Mouse (Mus musculus): ENCODE data around the gene 1500015O10Rik. TPM values are rescaled to one million over a fixed set of nuclear protein-coding genes. Genes with fewer than 3 reads are reported as not detected.

The 1500015O10Rik gene
- polyA plus RNA-seq, 1 experiment = 0.15 TPM

DNA sequence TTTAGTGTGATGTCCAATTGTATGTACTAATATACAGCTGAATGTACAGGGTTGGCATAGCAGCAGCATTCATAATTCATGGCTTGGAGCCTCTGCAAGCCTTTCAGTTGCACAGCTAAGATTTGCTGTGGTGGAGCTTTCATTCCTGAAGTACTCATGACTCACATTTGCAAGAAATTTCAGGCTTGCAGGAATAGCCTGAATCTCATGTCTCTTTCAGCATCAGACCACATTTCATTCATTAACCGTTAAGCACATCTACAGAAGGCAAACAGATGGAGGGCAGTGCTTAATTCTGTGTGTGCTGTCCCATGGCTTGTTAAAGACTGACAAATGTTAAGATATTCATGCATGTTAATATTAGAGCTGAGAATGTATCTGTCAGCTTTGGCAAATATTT is 2.3 kb downstream of the 1500015O10Rik start:
- Histone ChIP-seq H3K79me2 (ENCODE audit: control insufficient read depth, insufficient read depth) (no peaks in the 10 kb centered on the region), H3K36me3 (ENCODE audit: control insufficient read depth, insufficient read depth) (no peaks in the 10 kb centered on the region), H3K27me3 (ENCODE audit: control insufficient read depth, insufficient read depth, insufficient read length) (no peaks in the 10 kb centered on the region), H3K4me3 (ENCODE audit: insufficient read depth, poor library complexity, severe bottlenecking) (no peak overlapping the region), H3K79me3 (ENCODE audit: low read depth) (no peaks in the 10 kb centered on the region), H3ac (ENCODE audit: control insufficient read depth, insufficient read length, low read depth) (no peak overlapping the region)
- no peak for TF ChIP-seq CTCF (IDR thresholded peaks at IDR 0.05; ENCODE audit: control insufficient read depth, insufficient read depth, insufficient read length)
- no peak for TF ChIP-seq CEBPB (IDR thresholded peaks at IDR 0.05; ENCODE audit: low read depth)
- no peak for TF ChIP-seq MYOG (IDR thresholded peaks at IDR 0.05; ENCODE audit: control insufficient read depth, extremely low read depth, insufficient read length)
- no peak for TF ChIP-seq MYOD1 (IDR thresholded peaks at IDR 0.05; ENCODE audit: control insufficient read depth, insufficient read length, low read depth)
- TF ChIP-seq FOSL1 (IDR thresholded peaks at IDR 0.05; ENCODE audit: insufficient read depth, low read length, poor library complexity, severe bottlenecking) = no peak
- TF ChIP-seq USF1 (IDR thresholded peaks at IDR 0.05; ENCODE audit: low read depth) = no peak
- TF ChIP-seq MAX (IDR thresholded peaks at IDR 0.05) = no peak

DNA sequence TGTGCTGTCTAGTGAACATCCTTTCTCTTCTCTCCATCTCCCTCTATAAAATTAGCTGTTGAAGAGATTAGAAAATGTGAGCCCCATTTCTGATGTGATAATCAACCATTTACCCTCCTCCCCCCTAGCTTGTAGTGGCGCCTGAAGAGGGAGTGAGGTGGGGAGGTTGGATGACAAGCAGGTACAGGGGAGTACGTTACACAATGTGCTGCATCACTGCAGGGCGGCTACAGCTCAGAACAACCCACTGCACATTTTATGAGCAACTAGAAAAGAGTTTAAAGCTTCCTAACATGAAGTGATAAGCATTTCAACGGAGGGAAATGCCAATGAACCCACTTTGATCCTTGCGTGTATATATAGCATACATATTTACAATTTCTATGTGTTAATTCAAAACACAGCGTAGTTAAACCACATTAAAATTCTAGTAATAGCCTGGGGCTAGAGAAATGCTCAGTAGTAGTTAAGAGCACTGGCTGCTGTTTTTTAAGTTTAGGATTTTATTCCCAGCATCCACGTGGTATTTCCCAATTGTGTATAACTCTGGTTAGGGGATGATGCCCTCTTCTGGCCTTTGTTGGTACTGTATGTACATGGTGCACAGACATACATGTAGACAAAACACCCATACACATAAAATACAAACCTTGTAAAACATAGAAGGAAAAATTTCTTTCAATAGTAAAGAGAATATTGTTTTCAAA is 7.6 kb downstream of the 1500015O10Rik start:
- H3K27me3 ChIP-seq (ENCODE audit: control insufficient read depth, insufficient read depth, insufficient read length) = no peaks in the 10 kb centered on the region
- no peak overlapping the region for H3ac ChIP-seq (ENCODE audit: control insufficient read depth, insufficient read length, low read depth)
- TF ChIP-seq MYOG (IDR thresholded peaks at IDR 0.05; ENCODE audit: control insufficient read depth, extremely low read depth, insufficient read length) = no peak
- no peak for TF ChIP-seq MYOD1 (IDR thresholded peaks at IDR 0.05; ENCODE audit: control insufficient read depth, insufficient read length, low read depth)
- TF ChIP-seq USF1 (IDR thresholded peaks at IDR 0.05; ENCODE audit: low read depth) = peak; percentile 28
- peak; percentile 25 for TF ChIP-seq CEBPB (IDR thresholded peaks at IDR 0.05; ENCODE audit: low read depth)
- H3K36me3 ChIP-seq (ENCODE audit: control insufficient read depth, insufficient read depth) = no peaks in the 10 kb centered on the region
- H3K79me3 ChIP-seq (ENCODE audit: low read depth) = no peaks in the 10 kb centered on the region
- H3K4me3 ChIP-seq (ENCODE audit: insufficient read depth, poor library complexity, severe bottlenecking) = no peak overlapping the region
- H3K79me2 ChIP-seq (ENCODE audit: control insufficient read depth, insufficient read depth) = no peaks in the 10 kb centered on the region

DNA sequence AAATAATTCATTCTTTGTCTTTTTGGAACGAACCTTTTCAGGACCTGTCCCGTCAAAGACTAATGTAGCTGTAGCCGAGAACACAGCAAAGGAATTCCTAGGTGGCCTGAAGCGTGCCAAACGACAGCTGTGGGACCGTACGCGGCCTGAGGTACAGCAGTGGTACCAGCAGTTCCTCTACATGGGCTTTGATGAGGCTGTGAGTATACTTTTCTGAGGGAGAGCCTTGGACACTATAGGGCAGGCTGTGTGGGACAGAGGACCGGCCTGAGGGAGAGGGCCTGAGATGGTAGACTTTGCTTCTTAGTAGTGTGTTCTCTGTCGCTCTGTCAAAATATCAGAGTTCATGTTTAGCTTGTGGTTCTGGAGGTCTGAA is 8.1 kb downstream of the 1500015O10Rik start:
- H3K27me3 ChIP-seq (ENCODE audit: control insufficient read depth, insufficient read depth, insufficient read length) = no peaks in the 10 kb centered on the region
- no peaks in the 10 kb centered on the region for H3K79me2 ChIP-seq (ENCODE audit: control insufficient read depth, insufficient read depth)
- no peak for TF ChIP-seq USF1 (IDR thresholded peaks at IDR 0.05; ENCODE audit: low read depth)
- no peak for TF ChIP-seq FOSL1 (IDR thresholded peaks at IDR 0.05; ENCODE audit: insufficient read depth, low read length, poor library complexity, severe bottlenecking)
- TF ChIP-seq MYOD1 (IDR thresholded peaks at IDR 0.05; ENCODE audit: control insufficient read depth, insufficient read length, low read depth) = no peak
- TF ChIP-seq MYOG (IDR thresholded peaks at IDR 0.05; ENCODE audit: control insufficient read depth, extremely low read depth, insufficient read length) = no peak
- TF ChIP-seq CTCF (IDR thresholded peaks at IDR 0.05; ENCODE audit: control insufficient read depth, insufficient read depth, insufficient read length) = no peak
- no peak for TF ChIP-seq CEBPB (IDR thresholded peaks at IDR 0.05; ENCODE audit: low read depth)
- no peak for TF ChIP-seq MAX (IDR thresholded peaks at IDR 0.05)
- H3K79me3 ChIP-seq (ENCODE audit: low read depth) = no peaks in the 10 kb centered on the region
- no peaks in the 10 kb centered on the region for H3K36me3 ChIP-seq (ENCODE audit: control insufficient read depth, insufficient read depth)
- H3K4me3 ChIP-seq (ENCODE audit: insufficient read depth, poor library complexity, severe bottlenecking) = no peak overlapping the region
- H3ac ChIP-seq (ENCODE audit: control insufficient read depth, insufficient read length, low read depth) = no peak overlapping the region

DNA sequence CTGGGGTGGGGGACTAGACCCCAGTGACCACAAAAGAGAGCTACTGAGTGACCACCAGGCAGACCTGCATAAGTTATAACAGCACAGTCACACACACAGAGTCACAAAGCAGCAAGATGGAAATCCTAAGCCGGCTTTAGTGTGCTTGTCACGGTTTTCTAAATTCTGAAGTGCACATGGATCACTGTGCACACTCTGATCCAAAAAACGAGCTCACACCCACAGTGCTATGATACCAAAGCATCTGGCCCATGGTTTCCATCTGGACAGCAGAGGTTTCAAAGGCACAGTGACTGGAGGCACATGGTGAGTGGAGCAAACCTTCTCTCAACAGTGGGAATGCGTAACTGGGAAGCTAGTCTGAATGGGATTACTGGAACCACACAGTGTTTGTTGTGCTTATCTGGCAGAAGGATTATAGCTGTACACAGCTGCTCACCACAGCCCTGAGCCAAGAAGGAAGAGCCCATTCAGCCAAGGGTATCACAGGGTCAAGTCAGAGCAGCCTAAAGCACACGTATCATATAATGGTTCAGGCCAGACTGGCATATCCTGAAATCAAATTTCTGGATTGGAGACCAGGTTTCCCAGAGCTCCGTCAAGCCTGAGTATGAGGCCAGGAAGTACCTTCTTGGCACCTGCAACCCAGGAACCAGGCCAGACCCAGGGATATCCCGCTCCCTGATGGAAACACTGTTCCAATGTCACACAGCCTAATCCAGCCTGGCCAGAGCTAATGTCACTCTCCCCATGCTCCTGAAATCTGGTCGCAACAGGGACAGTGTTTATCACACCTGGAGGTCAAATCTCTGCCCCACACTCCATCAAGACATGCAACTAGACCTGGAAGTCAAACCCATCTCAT is 24.3 kb downstream of the 1500015O10Rik start:
- TF ChIP-seq MYOG (IDR thresholded peaks at IDR 0.05; ENCODE audit: control insufficient read depth, extremely low read depth, insufficient read length) = no peak
- TF ChIP-seq CEBPB (IDR thresholded peaks at IDR 0.05; ENCODE audit: low read depth) = no peak
- no peak for TF ChIP-seq FOSL1 (IDR thresholded peaks at IDR 0.05; ENCODE audit: insufficient read depth, low read length, poor library complexity, severe bottlenecking)
- peaks cover 55% of the 10 kb centered on the region for H3K36me3 ChIP-seq (ENCODE audit: control insufficient read depth, insufficient read depth)
- no peaks in the 10 kb centered on the region for H3K27me3 ChIP-seq (ENCODE audit: control insufficient read depth, insufficient read depth, insufficient read length)
- H3ac ChIP-seq (ENCODE audit: control insufficient read depth, insufficient read length, low read depth) = no peak overlapping the region
- H3K4me3 ChIP-seq (ENCODE audit: insufficient read depth, poor library complexity, severe bottlenecking) = no peak overlapping the region
- H3K79me2 ChIP-seq (ENCODE audit: control insufficient read depth, insufficient read depth) = no peaks in the 10 kb centered on the region
- H3K79me3 ChIP-seq (ENCODE audit: low read depth) = no peaks in the 10 kb centered on the region

DNA sequence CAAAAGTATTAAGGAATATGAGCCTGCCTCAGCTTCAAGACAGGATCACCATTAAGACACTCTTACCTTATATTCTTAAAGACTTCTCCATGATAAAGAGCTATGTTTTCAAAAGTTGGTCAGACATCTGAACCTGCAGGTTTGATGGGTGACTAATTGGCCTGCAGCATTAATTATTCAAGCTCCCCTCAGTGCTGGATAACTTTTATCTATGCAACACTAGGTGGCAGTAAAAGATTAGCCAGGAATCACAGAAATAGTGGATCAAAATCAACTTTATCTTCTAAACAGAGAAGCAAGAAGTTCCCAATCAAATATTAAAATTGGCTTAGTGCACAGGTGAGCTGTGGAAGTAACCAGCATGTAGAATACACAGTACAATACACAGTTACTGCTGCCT is 29.7 kb downstream of the 1500015O10Rik start:
- Histone ChIP-seq H3K4me3 (ENCODE audit: insufficient read depth, poor library complexity, severe bottlenecking) (no peak overlapping the region), H3ac (ENCODE audit: control insufficient read depth, insufficient read length, low read depth) (no peak overlapping the region), H3K79me3 (ENCODE audit: low read depth) (no peaks in the 10 kb centered on the region), H3K79me2 (ENCODE audit: control insufficient read depth, insufficient read depth) (no peaks in the 10 kb centered on the region), H3K36me3 (ENCODE audit: control insufficient read depth, insufficient read depth) (peaks cover 44% of the 10 kb centered on the region), H3K27me3 (ENCODE audit: control insufficient read depth, insufficient read depth, insufficient read length) (no peaks in the 10 kb centered on the region)
- no peak for TF ChIP-seq CEBPB (IDR thresholded peaks at IDR 0.05; ENCODE audit: low read depth)
- TF ChIP-seq MAX (IDR thresholded peaks at IDR 0.05) = no peak
- TF ChIP-seq CTCF (IDR thresholded peaks at IDR 0.05; ENCODE audit: control insufficient read depth, insufficient read depth, insufficient read length) = no peak
- no peak for TF ChIP-seq FOSL1 (IDR thresholded peaks at IDR 0.05; ENCODE audit: insufficient read depth, low read length, poor library complexity, severe bottlenecking)
- no peak for TF ChIP-seq MYOG (IDR thresholded peaks at IDR 0.05; ENCODE audit: control insufficient read depth, extremely low read depth, insufficient read length)
- no peak for TF ChIP-seq MYOD1 (IDR thresholded peaks at IDR 0.05; ENCODE audit: control insufficient read depth, insufficient read length, low read depth)
- no peak for TF ChIP-seq USF1 (IDR thresholded peaks at IDR 0.05; ENCODE audit: low read depth)
